In the genomic region with DNA sequence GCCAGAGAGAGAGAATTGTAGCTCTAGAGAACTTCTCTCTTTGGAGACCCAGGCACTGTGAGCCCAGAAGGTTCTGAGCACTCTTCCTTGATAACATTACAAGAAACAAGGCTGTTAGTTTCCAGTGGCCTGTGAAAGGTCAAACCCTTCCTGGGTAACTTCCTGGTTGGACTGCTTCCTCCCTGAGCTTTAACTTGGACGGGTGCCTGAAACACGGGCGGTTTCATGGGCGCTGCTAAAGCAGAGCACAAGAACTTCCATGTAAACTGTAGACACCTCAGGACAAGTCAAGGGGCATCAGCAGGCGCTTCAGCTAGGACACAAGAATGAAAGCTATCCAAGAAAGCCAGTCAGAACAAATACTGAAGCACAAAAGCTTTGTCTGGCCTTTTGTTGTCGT, we compare ENCODE assay signal across 9 mouse cellular contexts. TPM values are rescaled to one million over a fixed set of nuclear protein-coding genes. Genes with fewer than 3 reads are reported as not detected.
DNase-seq lines count a peak whose midpoint lies in the region; ATAC-seq and TF ChIP-seq lines count a peak whose summit lies in the region.
"Had no signal": no experiment of that assay in that cellular context is flagged by ENCODE, and none has a peak within 500 bp of the region (broad histone marks: within the 10 kb centered on the region; RNA-seq: fewer than 3 reads in every experiment).

No protein-coding gene starts in this region.

- no peak for TF ChIP-seq CTCF in liver, adult 2 months (IDR thresholded peaks at IDR 0.05; ENCODE audit: low read depth, low read length)
- no peak for TF ChIP-seq CTCF in left cerebral cortex, adult 2 months (IDR thresholded peaks at IDR 0.05)

- H3K4me3 ChIP-seq in liver, adult 2 months (ENCODE audit: insufficient read depth, low read depth, low read length): no peak overlapping the region
- no peak overlapping the region for H3K4me3 ChIP-seq in liver, embryonic 11.5 days (ENCODE audit: low read depth, low read length)
- H3K4me3 ChIP-seq in heart, embryonic 12.5 days: no peak overlapping the region
- H3K4me3 ChIP-seq in stomach, embryonic 16.5 days (replicated peaks; ENCODE audit: low read length): no peak overlapping the region
- no peak overlapping the region for H3K4me3 ChIP-seq in left cerebral cortex, adult 2 months
- no peak overlapping the region for H3K4me3 ChIP-seq in midbrain, embryonic 16.5 days (ENCODE audit: low read depth, low read length)
- H3K4me3 ChIP-seq: embryonic facial prominence, embryonic 12.5 days had no signal

- H3K36me3 ChIP-seq in liver, adult 2 months (ENCODE audit: control insufficient read depth, insufficient read depth, low read length): peaks cover 57% of the 10 kb centered on the region
- H3K36me3 ChIP-seq in liver, embryonic 11.5 days (ENCODE audit: control insufficient read depth, insufficient read depth, low read length): peaks cover 14% of the 10 kb centered on the region; the same call in 1 of the 2 replicates
- H3K36me3 ChIP-seq in heart, embryonic 12.5 days: peaks cover 51% of the 10 kb centered on the region
- H3K36me3 ChIP-seq in stomach, embryonic 16.5 days (ENCODE audit: control insufficient read depth, insufficient read depth, low read length): peaks cover 10% of the 10 kb centered on the region
- H3K36me3 ChIP-seq in midbrain, embryonic 16.5 days (ENCODE audit: control insufficient read depth, insufficient read depth, low read length): peaks cover 11% of the 10 kb centered on the region; the same call in 1 of the 2 replicates

- no peak overlapping the region for H3K9ac ChIP-seq in liver, adult 2 months (ENCODE audit: low read depth, low read length)
- no peak overlapping the region for H3K9ac ChIP-seq in liver, embryonic 11.5 days (ENCODE audit: low read depth, low read length)
- no peak overlapping the region for H3K9ac ChIP-seq in heart, embryonic 12.5 days
- H3K9ac ChIP-seq in stomach, embryonic 16.5 days (ENCODE audit: low read length): no peak overlapping the region
- H3K9ac ChIP-seq in midbrain, embryonic 16.5 days (ENCODE audit: low read depth, low read length): no peak overlapping the region
- H3K9ac ChIP-seq: embryonic facial prominence, embryonic 12.5 days had no signal

- H3K4me2 ChIP-seq in liver, embryonic 11.5 days: no peak overlapping the region
- no peak overlapping the region for H3K4me2 ChIP-seq in heart, embryonic 12.5 days
- no peak overlapping the region for H3K4me2 ChIP-seq in stomach, embryonic 16.5 days (ENCODE audit: low read depth, low read length)
- no peak overlapping the region for H3K4me2 ChIP-seq in midbrain, embryonic 16.5 days (ENCODE audit: low read length)
- H3K4me2 ChIP-seq: embryonic facial prominence, embryonic 12.5 days had no signal

- H3K27ac ChIP-seq in liver, adult 2 months (replicated peaks; ENCODE audit: insufficient read depth, low read depth, low read length): peak overlapping the region; percentile 22
- no peak overlapping the region for H3K27ac ChIP-seq in liver, embryonic 11.5 days (ENCODE audit: low read depth, low read length)
- H3K27ac ChIP-seq in heart, embryonic 12.5 days (ENCODE audit: poor library complexity, severe bottlenecking): peak overlapping the region; percentile 68
- peak overlapping the region; percentile 46; the same call in 1 of the 2 replicates for H3K27ac ChIP-seq in stomach, embryonic 16.5 days (ENCODE audit: low read length)
- no peak overlapping the region for H3K27ac ChIP-seq in left cerebral cortex, adult 2 months
- H3K27ac ChIP-seq in midbrain, embryonic 16.5 days (ENCODE audit: low read length): no peak overlapping the region
- H3K27ac ChIP-seq: embryonic facial prominence, embryonic 12.5 days had no signal

- H3K9me3 ChIP-seq in liver, embryonic 11.5 days (ENCODE audit: control insufficient read depth, low read length): no peaks in the 10 kb centered on the region
- no peaks in the 10 kb centered on the region for H3K9me3 ChIP-seq in heart, embryonic 12.5 days (replicated peaks)
- H3K9me3 ChIP-seq in stomach, embryonic 16.5 days (replicated peaks; ENCODE audit: control insufficient read depth, low read length): no peaks in the 10 kb centered on the region
- H3K9me3 ChIP-seq in midbrain, embryonic 16.5 days (replicated peaks; ENCODE audit: control insufficient read depth, low read length, poor library complexity, severe bottlenecking): no peaks in the 10 kb centered on the region
- H3K9me3 ChIP-seq: embryonic facial prominence, embryonic 12.5 days had no signal

- peaks cover 8% of the 10 kb centered on the region for H3K79me2 ChIP-seq in liver, adult 2 months (ENCODE audit: control insufficient read depth, insufficient read depth, low read length)

- DNase-seq in liver, adult 2 months (ENCODE audit: extremely low read depth, low read depth, low spot score): peak; percentile 73
- DNase-seq in liver, embryonic 11.5 days (ENCODE audit: low spot score): no peak
- DNase-seq in kidney, postnatal 36 days: peak; percentile 72 to 76
- no peak for DNase-seq in left cerebral cortex, adult 2 months (ENCODE audit: extremely low spot score in 1 of 2, low spot score in 2 of 2)
- DNase-seq: midbrain, embryonic 14.5 days had no signal

- no peaks in the 10 kb centered on the region for H3K27me3 ChIP-seq in liver, adult 2 months (ENCODE audit: control insufficient read depth, insufficient read depth, low read length)
- H3K27me3 ChIP-seq in liver, embryonic 11.5 days (replicated peaks; ENCODE audit: control insufficient read depth, insufficient read depth, low read length): no peaks in the 10 kb centered on the region
- no peaks in the 10 kb centered on the region for H3K27me3 ChIP-seq in heart, embryonic 12.5 days (replicated peaks)
- H3K27me3 ChIP-seq in stomach, embryonic 16.5 days (ENCODE audit: control insufficient read depth, insufficient read depth, low read length): no peaks in the 10 kb centered on the region
- no peaks in the 10 kb centered on the region for H3K27me3 ChIP-seq in midbrain, embryonic 16.5 days (ENCODE audit: control insufficient read depth, insufficient read depth, low read depth, low read length)
- H3K27me3 ChIP-seq: embryonic facial prominence, embryonic 12.5 days had no signal

- no peak for ATAC-seq in liver, embryonic 11.5 days (replicated peaks; ENCODE audit: low FRiP score)
- no peak for ATAC-seq in heart, embryonic 12.5 days (ENCODE audit: insufficient number of reproducible peaks, low FRiP score)
- ATAC-seq in stomach, embryonic 16.5 days (ENCODE audit: insufficient read depth, low FRiP score): no peak
- no peak for ATAC-seq in midbrain, embryonic 16.5 days

- peaks cover 6% of the 10 kb centered on the region; the same call in 1 of the 2 replicates for H3K4me1 ChIP-seq in liver, adult 2 months (ENCODE audit: control insufficient read depth, insufficient read depth, low read length)
- H3K4me1 ChIP-seq in liver, embryonic 11.5 days (replicated peaks; ENCODE audit: control insufficient read depth, insufficient read depth, low read length): no peaks in the 10 kb centered on the region
- H3K4me1 ChIP-seq in heart, embryonic 12.5 days (replicated peaks): peaks cover 7% of the 10 kb centered on the region; the same call in 1 of the 2 replicates
- H3K4me1 ChIP-seq in stomach, embryonic 16.5 days (ENCODE audit: control insufficient read depth, insufficient read depth, low read length): peaks cover 5% of the 10 kb centered on the region
- no peaks in the 10 kb centered on the region for H3K4me1 ChIP-seq in midbrain, embryonic 16.5 days (ENCODE audit: control insufficient read depth, insufficient read depth, low read length)
- H3K4me1 ChIP-seq: embryonic facial prominence, embryonic 12.5 days had no signal

- 14% methylated on average over 6 of the region's 6 CpGs for WGBS in liver, adult 2 months
- 74% methylated on average over 6 of the region's 6 CpGs for WGBS in liver, embryonic 11.5 days
- WGBS in heart, embryonic 12.5 days: 56% methylated on average over 6 of the region's 6 CpGs
- WGBS in stomach, embryonic 16.5 days: 69% methylated on average over 6 of the region's 6 CpGs
- 86% methylated on average over 6 of the region's 6 CpGs for WGBS in midbrain, embryonic 16.5 days

- intact Hi-C loops in left cerebral cortex, adult 2 months (cut with DNase I): no loop called here

- no peak for TF ChIP-seq POLR2A in liver, adult 2 months (IDR thresholded peaks at IDR 0.05; ENCODE audit: extremely low read depth, insufficient read depth, low read length)

RNA-seq across cellular contexts. Expression of gene Uap1, which starts 12.9 kb away (rescaled TPM):
- total RNA-seq in liver, adult 2 months (2014; rRNA removed): 22.6 and 23.6 TPM in 2 replicates
- polyA plus RNA-seq in liver, adult 2 months (2012; rRNA removed): 14.3 and 15.9 TPM in 2 replicates
- polyA plus RNA-seq in liver, embryonic 11.5 days (2014; fragmentation: Nextera tagmentation; extraction: Ambion mirVana): 59.6 and 60.0 TPM in 2 replicates
- polyA plus RNA-seq in heart, embryonic 12.5 days (2016; fragmentation: Nextera tagmentation; extraction: Ambion mirVana): 61.6 and 66.1 TPM in 2 replicates
- polyA plus RNA-seq in stomach, embryonic 16.5 days (2015; fragmentation: Nextera tagmentation; extraction: Ambion mirVana): 58.9 and 64.0 TPM in 2 replicates
- 10 to 100 TPM; 55.7 to 60.9 TPM for total RNA-seq in left cerebral cortex, adult 2 months (2021)
- polyA plus RNA-seq in midbrain, embryonic 16.5 days (2015; fragmentation: Nextera tagmentation; extraction: Ambion mirVana): 63.6 and 65.6 TPM in 2 replicates

RNA-seq across cellular contexts. Expression of gene Ddr2, which starts 51.3 kb away (rescaled TPM):
- 3.0 and 4.8 TPM in 2 replicates for total RNA-seq in liver, adult 2 months (2014; rRNA removed)
- 0.81 and 1.4 TPM in 2 replicates for polyA plus RNA-seq in liver, adult 2 months (2012; rRNA removed)
- polyA plus RNA-seq in liver, embryonic 11.5 days (2014; fragmentation: Nextera tagmentation; extraction: Ambion mirVana): 7.1 and 9.8 TPM in 2 replicates
- polyA plus RNA-seq in heart, embryonic 12.5 days (2016; fragmentation: Nextera tagmentation; extraction: Ambion mirVana): 7.6 and 7.9 TPM in 2 replicates
- 57.1 and 60.3 TPM in 2 replicates for polyA plus RNA-seq in stomach, embryonic 16.5 days (2015; fragmentation: Nextera tagmentation; extraction: Ambion mirVana)
- total RNA-seq in left cerebral cortex, adult 2 months (2021): 1 to 10 TPM; 5.7 to 7.2 TPM
- polyA plus RNA-seq in midbrain, embryonic 16.5 days (2015; fragmentation: Nextera tagmentation; extraction: Ambion mirVana): 7.0 and 7.9 TPM in 2 replicates

RNA-seq across cellular contexts. Expression of gene Uhmk1, which starts 53.3 kb away (rescaled TPM):
- total RNA-seq in liver, adult 2 months (2014; rRNA removed): 25.4 and 26.7 TPM in 2 replicates
- 7.5 and 8.7 TPM in 2 replicates for polyA plus RNA-seq in liver, adult 2 months (2012; rRNA removed)
- 16.0 and 17.0 TPM in 2 replicates for polyA plus RNA-seq in liver, embryonic 11.5 days (2014; fragmentation: Nextera tagmentation; extraction: Ambion mirVana)
- 13.8 and 14.6 TPM in 2 replicates for polyA plus RNA-seq in heart, embryonic 12.5 days (2016; fragmentation: Nextera tagmentation; extraction: Ambion mirVana)
- polyA plus RNA-seq in stomach, embryonic 16.5 days (2015; fragmentation: Nextera tagmentation; extraction: Ambion mirVana): 7.3 and 7.8 TPM in 2 replicates
- total RNA-seq in left cerebral cortex, adult 2 months (2021): 100 to 1,000 TPM; 140 to 141 TPM
- polyA plus RNA-seq in midbrain, embryonic 16.5 days (2015; fragmentation: Nextera tagmentation; extraction: Ambion mirVana): 9.6 and 9.7 TPM in 2 replicates

Comparison
In these comparisons a context has a peak if more than half of its experiments do, and no peak if none do; other contexts are left out.
1. DNase-seq: peak in liver, adult 2 months (single experiment) and kidney, postnatal 36 days (2 of 2); none in liver, embryonic 11.5 days (single experiment) and left cerebral cortex, adult 2 months (0 of 2).
2. H3K27ac ChIP-seq: peak in liver, adult 2 months (single experiment), heart, embryonic 12.5 days (single experiment) and stomach, embryonic 16.5 days (single experiment); none in liver, embryonic 11.5 days (single experiment), left cerebral cortex, adult 2 months (single experiment) and midbrain, embryonic 16.5 days (single experiment).